Mouse (Mus musculus): ENCODE measurements around the gene Pgam2. TPM values are rescaled to one million over a fixed set of nuclear protein-coding genes. Genes with fewer than 3 reads are reported as not detected.
"Not testable (repeated sequence)": the region's sequence is repeated elsewhere in the genome, so short reads cannot be mapped to it uniquely, and the experiment has no call there.

The Pgam2 gene
- not detected in 2 replicates for total RNA-seq (2021)
- long read RNA-seq, partial matches to known transcripts, result 0 of 3 reads
- long read RNA-seq, other reads (novel, unspliced or antisense), result 3 of 3 reads

GRCm38 (mm10) chr11:5803551-5803981 is at the start of gene Pgam2:
Gene Pgam2 (minus strand): TSS chr11:5803733.
- DNase-seq, result no peak

GRCm38 (mm10) chr11:5852314-5852713 is 48.8 kb upstream of the Pgam2 start:
- DNase-seq, result no peak

- no peak for DNase-seq
Measured at GRCm38 (mm10) chr11:5851021-5851736, 47.6 kb upstream of the Pgam2 start.

DNA sequence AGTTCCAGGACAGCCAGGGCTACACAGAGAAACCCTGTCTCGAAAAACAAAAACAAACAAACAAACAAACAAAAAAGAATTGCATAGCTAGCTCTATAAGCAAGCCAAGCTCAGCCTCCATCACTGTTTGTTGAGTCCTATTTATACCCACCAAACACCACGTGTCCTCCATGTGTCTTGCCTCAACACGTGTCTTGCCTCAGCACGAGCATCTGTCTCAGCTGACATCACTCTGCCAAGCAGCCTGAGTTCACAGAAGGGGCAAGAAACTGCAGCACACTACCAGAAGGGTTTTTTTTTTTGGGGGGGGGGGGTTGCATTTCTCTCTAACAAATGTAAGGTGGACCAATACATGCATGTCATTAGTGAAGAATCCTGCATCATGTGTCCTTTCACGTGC is 46.9 kb upstream of the Pgam2 start:
- no peak for DNase-seq

GRCm38 (mm10) chr11:5849316-5849715 is 45.8 kb upstream of the Pgam2 start:
- peak; percentile 40 for DNase-seq

DNA sequence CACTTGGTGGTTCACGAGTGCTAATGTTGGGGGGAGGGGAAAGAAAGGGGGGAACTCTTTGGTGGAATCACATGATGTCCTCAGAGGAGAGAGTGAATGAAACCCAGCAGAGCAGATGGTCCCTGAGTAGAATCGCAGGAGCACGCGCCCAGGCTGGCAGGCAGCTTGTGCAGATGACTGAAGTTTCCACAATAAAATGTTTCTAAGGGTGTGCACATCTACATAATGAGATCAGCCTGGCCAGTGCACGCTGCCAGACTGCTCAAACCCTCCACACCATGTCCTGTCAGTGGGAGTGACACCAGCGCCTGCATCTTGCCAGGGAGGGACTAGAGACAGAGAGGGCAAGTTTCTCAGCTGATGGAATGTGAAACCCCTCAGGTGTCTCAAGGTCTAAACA is 45.2 kb upstream of the Pgam2 start:
- no peak for DNase-seq

DNA sequence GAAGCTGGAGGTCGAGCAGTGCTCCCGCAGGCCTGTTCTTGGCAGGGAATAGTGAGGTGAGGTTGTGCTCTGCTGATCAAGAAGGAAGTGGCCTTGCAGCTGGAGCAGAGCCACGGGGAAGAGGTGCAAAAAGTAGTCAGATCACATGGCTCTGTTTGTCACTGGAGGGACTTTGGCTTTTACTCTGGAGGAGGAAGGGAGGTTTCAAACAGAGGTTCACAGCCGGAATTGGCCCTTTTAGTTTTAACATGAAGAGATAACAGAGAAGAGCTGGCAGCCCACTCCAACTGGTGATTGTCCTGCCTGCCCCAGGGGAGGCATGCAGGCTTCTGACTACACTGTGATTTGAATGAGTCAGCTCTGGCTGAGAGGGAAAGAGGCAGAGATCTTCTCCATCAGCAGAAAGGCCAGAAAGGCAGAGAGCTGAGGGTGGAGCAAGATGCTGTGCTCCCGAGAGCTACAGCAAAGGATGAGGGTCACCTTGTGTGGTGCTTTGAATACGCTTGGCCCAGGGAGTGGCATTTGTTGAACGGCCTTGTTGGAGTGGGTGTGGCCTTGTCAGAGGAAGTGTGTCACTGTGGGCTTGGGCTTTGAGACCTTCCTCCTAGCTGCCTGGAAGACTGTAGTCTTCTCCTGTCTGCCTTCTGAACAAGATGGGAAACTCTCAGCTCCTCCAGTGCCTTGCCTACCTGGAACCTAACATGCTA is 43.3 kb upstream of the Pgam2 start:
- peak; percentile 44 for DNase-seq

- no peak for DNase-seq
Measured at GRCm38 (mm10) chr11:5843131-5843530, 39.6 kb upstream of the Pgam2 start.

GRCm38 (mm10) chr11:5841751-5842150 is 38.2 kb upstream of the Pgam2 start:
- no peak for DNase-seq

GRCm38 (mm10) chr11:5840346-5840745 is 36.8 kb upstream of the Pgam2 start:
- no peak for DNase-seq

- DNase-seq, result peak; percentile 91
Measured at GRCm38 (mm10) chr11:5837251-5838246, 34.0 kb upstream of the Pgam2 start, which contains the start of gene Polm. Gene Polm (minus strand): TSS chr11:5838016.

DNA sequence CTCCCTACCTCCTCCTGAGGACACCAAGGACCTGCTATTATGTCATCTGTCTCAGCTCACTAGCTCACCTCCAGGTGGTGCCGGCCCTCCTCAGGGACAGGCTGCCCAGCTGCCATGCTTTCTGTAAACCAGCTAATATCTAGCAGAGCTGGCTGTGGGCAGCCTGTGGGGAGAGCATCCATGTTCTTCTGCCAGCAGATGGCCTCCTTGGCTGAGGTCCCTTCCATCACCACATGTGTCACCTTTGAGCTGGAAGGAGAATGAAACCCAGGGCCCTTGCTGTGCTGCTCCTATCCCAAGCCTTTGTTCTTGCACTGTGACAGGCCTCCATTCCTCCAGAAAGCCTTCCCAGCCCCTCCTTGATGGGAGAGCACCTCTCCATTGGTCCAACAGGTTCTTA is 32.6 kb upstream of the Pgam2 start:
- DNase-seq, result no peak

DNA sequence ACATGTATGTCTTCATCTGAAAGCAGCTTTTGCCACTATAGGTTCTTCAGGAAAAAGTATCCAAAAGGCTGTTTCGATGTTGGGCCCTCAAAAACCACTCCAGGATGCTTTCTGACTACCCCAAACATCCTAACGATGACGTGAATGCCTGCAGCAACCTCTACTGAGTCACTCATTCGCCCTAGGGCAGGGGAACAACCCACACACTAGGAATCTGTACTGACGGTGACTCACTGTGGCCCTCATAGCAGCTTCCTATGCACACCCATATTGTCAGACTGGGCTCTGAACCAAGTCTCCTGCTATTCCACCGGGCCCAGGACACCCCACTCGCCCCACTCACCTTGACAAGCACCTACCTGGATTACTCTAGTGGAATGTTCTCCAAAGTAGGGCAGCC is 31.5 kb upstream of the Pgam2 start:
- no peak for DNase-seq

DNA sequence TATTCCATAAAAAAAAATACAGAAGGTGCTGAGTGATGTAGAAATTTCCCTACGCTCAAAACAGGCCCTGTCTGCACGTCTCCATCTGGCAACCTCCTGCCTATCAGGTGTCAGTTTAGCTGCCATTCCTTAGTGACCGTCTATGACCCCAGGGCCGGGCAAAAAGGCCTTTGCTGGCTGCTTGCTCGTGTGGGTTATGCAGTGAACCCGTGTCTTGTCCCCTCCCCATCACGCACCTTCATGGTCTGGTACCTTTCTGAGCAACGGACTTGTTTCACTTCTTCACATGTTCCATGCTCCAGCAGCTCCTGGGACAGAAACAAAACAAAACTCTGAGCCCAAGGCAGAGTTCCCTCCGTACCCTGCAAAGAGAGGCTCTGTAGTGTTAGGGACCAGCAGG is 31.0 kb upstream of the Pgam2 start:
- no peak for DNase-seq

- no peak for DNase-seq
Measured at GRCm38 (mm10) chr11:5829327-5829726, 25.8 kb upstream of the Pgam2 start.

DNA sequence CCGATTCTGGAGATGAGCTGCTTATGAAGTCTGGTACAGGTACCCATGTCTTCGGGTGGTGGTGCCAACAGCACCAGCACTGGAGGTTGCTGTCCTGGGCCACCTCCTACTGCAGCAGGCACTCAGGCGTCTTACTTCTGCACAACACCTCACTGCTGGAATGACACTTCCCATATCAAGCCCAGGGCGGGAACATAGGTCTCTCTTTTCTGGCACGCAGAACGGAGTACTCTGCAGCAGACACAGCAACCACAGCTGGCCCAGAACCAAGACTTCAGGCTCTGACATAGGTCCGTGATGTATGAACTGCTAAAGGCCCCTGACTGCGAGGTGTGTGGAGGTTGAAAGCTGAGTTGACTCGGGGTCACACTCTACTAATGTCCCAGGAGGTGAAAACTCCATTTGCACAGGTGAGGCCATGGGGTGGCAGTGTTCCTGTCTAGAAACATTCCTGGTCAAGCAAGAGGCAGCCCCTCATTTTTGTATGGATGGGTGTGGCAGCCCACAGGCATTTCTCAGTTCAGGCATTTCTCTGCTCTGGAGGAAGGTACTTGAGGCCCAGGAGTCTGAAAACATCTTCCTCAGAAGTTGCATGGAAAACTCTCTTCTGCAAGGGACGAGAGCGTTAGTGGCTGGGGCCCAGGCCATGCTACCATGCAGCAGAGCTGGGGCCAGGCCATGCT is 25.1 kb upstream of the Pgam2 start:
- no peak for DNase-seq

GRCm38 (mm10) chr11:5827931-5828330 is 24.4 kb upstream of the Pgam2 start:
- DNase-seq, result no peak

- DNase-seq, result no peak
Measured at GRCm38 (mm10) chr11:5825432-5825831, 21.9 kb upstream of the Pgam2 start.

DNA sequence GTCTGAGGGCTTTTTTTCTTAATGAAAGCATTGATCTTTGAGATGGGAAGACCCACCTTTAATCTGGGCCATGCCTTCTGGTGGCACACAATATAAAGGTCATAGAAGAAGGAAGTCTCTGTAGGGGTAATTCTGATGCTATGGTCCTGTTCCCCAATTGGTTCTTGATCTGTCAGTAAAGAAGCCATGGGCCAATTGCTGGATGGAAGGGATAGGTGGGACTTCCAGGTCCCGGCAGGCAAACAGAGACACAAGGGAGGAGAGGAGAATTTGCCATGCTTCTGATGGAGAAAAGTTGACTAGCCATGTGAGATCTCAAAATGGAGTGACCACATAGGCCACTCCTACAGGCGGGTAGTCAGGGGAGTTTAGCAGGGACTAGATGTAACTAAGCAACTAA is 15.7 kb upstream of the Pgam2 start:
- no peak for DNase-seq

DNA sequence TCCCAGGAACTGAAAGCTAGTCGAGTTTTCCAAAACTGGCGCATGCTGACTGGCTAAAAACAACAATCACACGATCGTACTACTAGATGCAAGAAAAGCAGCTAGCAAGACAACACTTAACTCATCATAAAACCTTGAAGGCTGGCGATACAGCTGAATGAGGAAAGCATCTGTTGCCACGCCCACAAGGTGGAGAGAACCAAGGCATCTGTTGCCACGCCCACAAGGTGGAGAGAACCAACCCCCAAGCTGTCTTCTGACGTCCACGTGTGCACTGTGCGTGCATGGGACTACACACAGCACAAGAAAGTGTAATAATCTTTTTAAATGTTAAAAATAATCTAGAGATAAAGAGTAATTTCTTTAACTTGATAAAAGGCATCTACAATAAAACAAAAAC is 9.8 kb upstream of the Pgam2 start:
- DNase-seq, result no peak

DNA sequence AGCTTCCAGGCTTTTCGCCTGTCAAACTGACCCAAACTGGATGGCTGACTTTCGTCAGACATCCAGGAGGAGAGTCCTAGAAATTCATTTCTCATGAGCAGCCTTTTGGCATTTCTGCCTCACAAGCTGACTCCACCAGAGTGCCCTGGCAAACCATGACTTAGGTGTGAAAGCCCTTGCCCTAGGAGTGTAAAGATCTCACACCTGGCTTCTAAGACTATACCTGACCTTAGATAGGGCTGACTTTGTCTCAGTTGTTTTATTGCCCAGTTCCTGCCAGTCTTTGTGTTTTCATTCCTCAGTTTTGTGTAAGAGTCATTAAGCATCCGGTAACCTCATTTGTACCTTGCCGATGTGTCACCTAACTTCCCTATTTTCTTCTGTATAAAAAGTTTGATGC is 6.0 kb upstream of the Pgam2 start:
- DNase-seq, result not testable (repeated sequence)

DNA sequence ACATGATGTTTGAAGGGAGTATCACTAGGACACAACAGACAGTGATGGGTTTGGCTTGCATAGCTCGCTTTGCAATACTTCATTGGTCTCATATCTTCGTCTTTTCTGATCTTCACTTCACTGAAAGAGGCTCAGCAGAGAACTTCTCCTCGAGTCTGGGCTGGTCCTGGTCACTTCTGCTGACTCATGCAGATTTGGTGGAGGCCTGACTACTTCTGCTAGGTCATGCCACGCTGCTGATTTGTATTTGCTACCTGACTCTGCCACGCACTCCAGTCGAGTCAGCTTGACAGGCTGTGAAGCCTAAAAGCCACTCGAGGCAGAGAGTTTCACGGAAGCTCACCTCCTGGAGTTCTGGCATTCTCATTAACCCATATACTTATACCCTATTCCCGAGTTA is 4.4 kb upstream of the Pgam2 start:
- DNase-seq, result no peak
